Mouse (Mus musculus) forebrain, embryonic 10.5 days (tissue): ENCODE measurements at regions not wholly inside any gene's neighbourhood (a gene's known extent, or its start where the extent isn't known, plus 50 kb on each side); places are given as distances from the start of the nearest gene placed in this dataset.

Experiments used
- DNase-seq: peaks from one replicate; pipeline ENCODE4 v3.0.0-alpha.2; 2017; ENCODE audit warnings: low spot score; ENCODE audit errors: extremely low spot score
- H3K27ac ChIP-seq: fragments of 300-500 bp; sonication (generic); 2 replicates; pipeline ENCODE4 v1.5.1; 2016; ENCODE audit warnings: mild to moderate bottlenecking
- H3K27me3 ChIP-seq: fragments of 300-500 bp; sonication (generic); 2 replicates; pipeline ENCODE4 v1.6.1; 2016; ENCODE audit warnings: mild to moderate bottlenecking; ENCODE audit not compliant: poor library complexity, severe bottlenecking
- H3K36me3 ChIP-seq: fragments of 300-500 bp; sonication (generic); replicated peaks from 2 replicates; pipeline ENCODE4 v1.6.1; 2016; ENCODE audit warnings: mild to moderate bottlenecking, moderate library complexity
- H3K4me1 ChIP-seq: fragments of 300-500 bp; sonication (generic); 2 replicates; pipeline ENCODE4 v1.6.1; 2016
- H3K4me3 ChIP-seq: fragments of 300-500 bp; sonication (generic); 2 replicates; pipeline ENCODE4 v1.5.1; 2016; ENCODE audit warnings: mild to moderate bottlenecking, moderate library complexity
- H3K9me3 ChIP-seq: fragments of 300-500 bp; sonication (generic); 2 replicates; pipeline ENCODE4 v1.6.1; 2016; ENCODE audit warnings: mild to moderate bottlenecking, moderate library complexity
- WGBS: fragments of 180-500 bp; shearing (Covaris S2); methylation state at CpG from one replicate; pipeline ENCODE4 v1.1.7; 2016; 5-methylcytosine and 5-hydroxymethylcytosine counted together

GRCm38 (mm10) chr7:70516741-70517140, 150.2 kb upstream of the Nr2f2 start:
- no peak overlapping the region for H3K27ac ChIP-seq
- WGBS, result 70% methylated on average over 3 of the region's 3 CpGs
- no peak for DNase-seq
- H3K27me3 ChIP-seq, result peaks cover 45% of the 10 kb centered on the region
- H3K4me3 ChIP-seq, result no peak overlapping the region
- peaks cover 25% of the 10 kb centered on the region for H3K4me1 ChIP-seq
- no peaks in the 10 kb centered on the region for H3K9me3 ChIP-seq
- H3K36me3 ChIP-seq, result no peaks in the 10 kb centered on the region

- peaks cover 45% of the 10 kb centered on the region for H3K27me3 ChIP-seq
- 33% methylated on average over 8 of the region's 8 CpGs for WGBS
- no peaks in the 10 kb centered on the region for H3K36me3 ChIP-seq
- no peaks in the 10 kb centered on the region for H3K9me3 ChIP-seq
- no peak for DNase-seq
- no peak overlapping the region for H3K4me3 ChIP-seq
- H3K27ac ChIP-seq, result peak overlapping the region; percentile 60; the same call in 1 of the 2 replicates
- H3K4me1 ChIP-seq, result peaks cover 25% of the 10 kb centered on the region
Measured at GRCm38 (mm10) chr7:70515341-70515851, 148.9 kb upstream of the Nr2f2 start.

GRCm38 (mm10) chr7:70514666-70515065, 148.1 kb upstream of the Nr2f2 start:
- peaks cover 25% of the 10 kb centered on the region for H3K4me1 ChIP-seq
- H3K36me3 ChIP-seq, result no peaks in the 10 kb centered on the region
- H3K27ac ChIP-seq, result peak overlapping the region; percentile 60; the same call in 1 of the 2 replicates
- peaks cover 45% of the 10 kb centered on the region for H3K27me3 ChIP-seq
- H3K4me3 ChIP-seq, result no peak overlapping the region
- 7% methylated on average over 6 of the region's 6 CpGs for WGBS
- peak; percentile 38 for DNase-seq
- no peaks in the 10 kb centered on the region for H3K9me3 ChIP-seq

- no peak for DNase-seq
- Histone ChIP-seq H3K36me3 (no peaks in the 10 kb centered on the region), H3K4me1 (peaks cover 25% of the 10 kb centered on the region), H3K4me3 (no peak overlapping the region), H3K9me3 (no peaks in the 10 kb centered on the region), H3K27me3 (peaks cover 38% of the 10 kb centered on the region), H3K27ac (no peak overlapping the region)
- WGBS, result 91% methylated on average over 6 of the region's 6 CpGs
Measured at GRCm38 (mm10) chr7:70512354-70512753, 145.8 kb upstream of the Nr2f2 start.

- no peak overlapping the region for H3K4me3 ChIP-seq
- no peaks in the 10 kb centered on the region for H3K36me3 ChIP-seq
- peak overlapping the region; percentile 48 for H3K27ac ChIP-seq
- WGBS, result 21% methylated on average over 7 of the region's 7 CpGs
- DNase-seq, result no peak
- H3K27me3 ChIP-seq, result no peaks in the 10 kb centered on the region
- H3K4me1 ChIP-seq, result peaks cover 15% of the 10 kb centered on the region
- no peaks in the 10 kb centered on the region for H3K9me3 ChIP-seq
Measured at GRCm38 (mm10) chr7:70505671-70506181, 139.2 kb upstream of the Nr2f2 start.

- WGBS, result 95% methylated on average over 4 of the region's 4 CpGs
- Histone ChIP-seq H3K4me3 (no peak overlapping the region), H3K4me1 (peaks cover 17% of the 10 kb centered on the region), H3K27ac (no peak overlapping the region), H3K27me3 (no peaks in the 10 kb centered on the region), H3K9me3 (no peaks in the 10 kb centered on the region), H3K36me3 (no peaks in the 10 kb centered on the region)
- DNase-seq, result no peak
Measured at GRCm38 (mm10) chr7:70501821-70502220, 135.3 kb upstream of the Nr2f2 start.

GRCm38 (mm10) chr7:70496541-70497154, 130.1 kb upstream of the Nr2f2 start:
- Histone ChIP-seq H3K36me3 (no peaks in the 10 kb centered on the region), H3K9me3 (no peaks in the 10 kb centered on the region), H3K4me1 (peaks cover 9% of the 10 kb centered on the region), H3K27ac (peak overlapping the region; percentile 5; the same call in 1 of the 2 replicates), H3K4me3 (no peak overlapping the region), H3K27me3 (no peaks in the 10 kb centered on the region)
- 43% methylated on average over 8 of the region's 8 CpGs for WGBS
- no peak for DNase-seq

- no peak for DNase-seq
- H3K27me3 ChIP-seq, result no peaks in the 10 kb centered on the region
- H3K4me1 ChIP-seq, result no peaks in the 10 kb centered on the region
- no peak overlapping the region for H3K4me3 ChIP-seq
- no peaks in the 10 kb centered on the region for H3K36me3 ChIP-seq
- no peak overlapping the region for H3K27ac ChIP-seq
- WGBS, result 92% methylated on average over 2 of the region's 2 CpGs
- H3K9me3 ChIP-seq, result no peaks in the 10 kb centered on the region
Measured at GRCm38 (mm10) chr7:70484201-70484600, 117.7 kb upstream of the Nr2f2 start.

- Histone ChIP-seq H3K4me1 (no peaks in the 10 kb centered on the region), H3K36me3 (no peaks in the 10 kb centered on the region), H3K9me3 (no peaks in the 10 kb centered on the region), H3K27me3 (no peaks in the 10 kb centered on the region), H3K27ac (no peak overlapping the region), H3K4me3 (no peak overlapping the region)
- DNase-seq, result no peak
- 84% methylated on average over 3 of the region's 3 CpGs for WGBS
Measured at GRCm38 (mm10) chr7:70483536-70483935, 117.0 kb upstream of the Nr2f2 start.

GRCm38 (mm10) chr7:70481880-70482279, 115.3 kb upstream of the Nr2f2 start:
- Histone ChIP-seq H3K27me3 (no peaks in the 10 kb centered on the region), H3K36me3 (no peaks in the 10 kb centered on the region), H3K4me1 (no peaks in the 10 kb centered on the region), H3K27ac (no peak overlapping the region), H3K9me3 (no peaks in the 10 kb centered on the region), H3K4me3 (no peak overlapping the region)
- 89% methylated on average over 10 of the region's 10 CpGs for WGBS
- DNase-seq, result no peak

GRCm38 (mm10) chr7:70472786-70473185, 106.3 kb upstream of the Nr2f2 start:
- 89% methylated on average over 4 of the region's 4 CpGs for WGBS
- no peak overlapping the region for H3K27ac ChIP-seq
- no peak overlapping the region for H3K4me3 ChIP-seq
- no peaks in the 10 kb centered on the region for H3K9me3 ChIP-seq
- no peaks in the 10 kb centered on the region for H3K27me3 ChIP-seq
- DNase-seq, result no peak
- H3K4me1 ChIP-seq, result no peaks in the 10 kb centered on the region
- no peaks in the 10 kb centered on the region for H3K36me3 ChIP-seq

GRCm38 (mm10) chr7:70470557-70470956, 104.0 kb upstream of the Nr2f2 start:
- no peak for DNase-seq
- Histone ChIP-seq H3K27me3 (no peaks in the 10 kb centered on the region), H3K4me3 (no peak overlapping the region), H3K9me3 (no peaks in the 10 kb centered on the region), H3K36me3 (no peaks in the 10 kb centered on the region), H3K4me1 (no peaks in the 10 kb centered on the region), H3K27ac (no peak overlapping the region)
- WGBS, result 89% methylated on average over 2 of the region's 2 CpGs

GRCm38 (mm10) chr7:70462131-70462530, 95.6 kb upstream of the Nr2f2 start:
- DNase-seq, result no peak
- no peaks in the 10 kb centered on the region for H3K36me3 ChIP-seq
- H3K4me1 ChIP-seq, result no peaks in the 10 kb centered on the region
- WGBS, result 96% methylated on average over 4 of the region's 4 CpGs
- H3K27me3 ChIP-seq, result no peaks in the 10 kb centered on the region
- H3K4me3 ChIP-seq, result no peak overlapping the region
- H3K27ac ChIP-seq, result no peak overlapping the region
- H3K9me3 ChIP-seq, result no peaks in the 10 kb centered on the region
